Mouse (Mus musculus) brown adipose tissue, adult 24 weeks (tissue): ENCODE measurements around the gene Nudt5. TPM values are rescaled to one million over a fixed set of nuclear protein-coding genes. Genes with fewer than 3 reads are reported as not detected.

Source experiments
- H3K27ac ChIP-seq: fragments of 200-500 bp; replicated peaks from 2 replicates; pipeline ENCODE4 v1.5.1; 2012; ENCODE audit warnings: low read depth, mild to moderate bottlenecking, low read length
- H3K4me1 ChIP-seq: fragments of 200-500 bp; 2 replicates; pipeline ENCODE4 v1.6.1; 2012; ENCODE audit warnings: low read length, mixed read lengths; ENCODE audit not compliant: control insufficient read depth, insufficient read depth, insufficient read length
- H3K4me3 ChIP-seq: fragments of 200-500 bp; 2 replicates; pipeline ENCODE4 v1.5.1; 2012; ENCODE audit warnings: low read depth, mild to moderate bottlenecking, low read length, moderate library complexity; ENCODE audit not compliant: insufficient read depth
- polyA plus RNA-seq: library from polyadenylated mRNA; stranded (reverse); fragments of >200 nt; gene quantifications from 2 replicates; pipeline ENCODE4 v1.2.4, GENCODE M21; 2012; ENCODE audit not compliant: missing spikeins, insufficient read depth, insufficient read length

The Nudt5 gene
- polyA plus RNA-seq, 1 experiment: 72.0 TPM

DNA sequence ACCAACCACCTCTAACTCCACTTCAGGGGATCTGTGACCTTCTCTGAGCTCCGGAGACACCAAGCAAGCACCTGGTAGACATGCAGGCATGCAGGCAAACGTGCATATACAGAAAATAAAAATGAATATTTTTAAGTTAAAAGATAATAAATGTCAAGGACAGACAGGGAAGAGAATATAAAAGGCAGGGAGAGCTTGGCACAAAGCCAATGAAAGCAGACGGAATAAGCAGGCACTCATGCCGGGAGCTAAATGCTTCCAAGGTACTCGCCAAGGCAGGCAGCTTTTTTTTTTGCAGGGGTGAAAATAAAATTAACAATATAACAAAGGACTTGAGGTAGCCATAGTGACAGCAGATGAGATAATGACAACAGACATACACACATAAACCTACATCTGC, 61.3 kb downstream of the Nudt5 start:
- no peak overlapping the region for H3K4me3 ChIP-seq
- H3K27ac ChIP-seq: no peak overlapping the region
- no peaks in the 10 kb centered on the region for H3K4me1 ChIP-seq

DNA sequence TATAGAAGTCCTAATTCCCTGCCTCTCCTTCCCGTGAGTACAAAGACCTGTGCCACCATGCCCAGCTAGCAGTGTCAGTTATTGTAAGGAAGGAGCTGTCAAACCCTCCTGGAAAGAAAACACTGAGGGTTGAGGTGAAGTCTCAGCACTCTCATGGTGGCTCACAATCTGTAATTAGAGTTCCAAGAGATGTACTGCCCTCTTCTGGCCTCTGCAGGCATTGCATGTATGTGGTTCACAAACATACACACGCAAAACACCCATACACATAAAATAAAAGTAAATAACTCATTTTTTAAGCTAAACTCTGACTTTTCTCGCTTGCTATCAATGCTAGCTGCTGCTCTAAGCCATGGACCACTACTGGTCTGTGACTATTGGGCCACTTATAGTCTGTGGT, 61.8 kb downstream of the Nudt5 start:
- Histone ChIP-seq H3K27ac (no peak overlapping the region), H3K4me3 (no peak overlapping the region)

DNA sequence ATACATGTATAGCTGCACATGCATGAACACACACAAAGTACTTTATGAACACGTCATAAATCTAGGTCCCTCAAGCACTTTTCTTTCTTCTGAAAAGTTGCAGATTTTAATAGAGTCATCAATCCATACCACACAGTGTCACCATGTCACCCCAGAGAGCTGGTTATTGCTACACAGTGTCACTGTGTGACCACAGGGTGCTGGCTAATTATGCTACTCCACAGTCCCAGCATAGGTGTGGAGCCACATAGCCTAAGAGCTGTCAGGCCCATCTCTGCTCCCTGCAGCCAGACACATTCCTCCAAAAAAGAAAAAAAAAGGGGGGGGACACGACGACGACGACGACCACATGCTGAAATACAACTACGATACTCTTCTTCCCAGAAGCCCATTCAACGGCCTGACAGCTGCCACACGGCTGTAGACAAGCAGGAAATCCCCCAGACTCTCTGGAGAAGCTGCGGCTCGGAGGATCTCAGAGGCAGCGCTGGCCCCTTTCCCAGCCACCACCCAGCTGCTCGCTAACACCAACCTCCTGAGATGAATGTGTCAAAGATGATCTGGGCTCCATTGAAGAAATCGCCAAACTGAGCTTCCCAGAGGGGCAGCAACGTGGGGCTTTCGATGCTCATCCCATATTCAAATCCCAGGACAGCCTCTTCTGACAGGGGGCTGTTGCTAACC, 66.6 kb downstream of the Nudt5 start:
- Histone ChIP-seq H3K4me3 (no peak overlapping the region), H3K4me1 (no peaks in the 10 kb centered on the region), H3K27ac (no peak overlapping the region)

More for the DNA sequence above, 61.8 kb downstream of the Nudt5 start:
- no peaks in the 10 kb centered on the region for H3K4me1 ChIP-seq

Other genes starting within 250 kb of the Nudt5 start
- 1.6 and 1.9 TPM in 2 replicates for gene Camk1d, start 130.5 kb upstream of the Nudt5 start, polyA plus RNA-seq
- 101 and 126 TPM in 2 replicates for gene Cdc123, start 145 bp downstream of the Nudt5 start, polyA plus RNA-seq
- gene Gm13199, start 17.9 kb downstream of the Nudt5 start, polyA plus RNA-seq: not detected in 2 replicates
- gene Sec61a2, start 50.4 kb downstream of the Nudt5 start, polyA plus RNA-seq: 11.4 and 17.1 TPM in 2 replicates
- gene Dhtkd1, start 97.8 kb downstream of the Nudt5 start, polyA plus RNA-seq: 1.8 and 2.1 TPM in 2 replicates
- 12.4 and 14.4 TPM in 2 replicates for gene Upf2, start 106.5 kb downstream of the Nudt5 start, polyA plus RNA-seq